ENCODE assay signal across 22 mouse cellular contexts in genomic region chr2:83340168-83340567, GRCm38 (mm10).
DNase-seq lines count a peak whose midpoint lies in the region; ATAC-seq and TF ChIP-seq lines count a peak whose summit lies in the region.
"Had no signal": no experiment of that assay in that cellular context is flagged by ENCODE, and none has a peak within 500 bp of the region (broad histone marks: within the 10 kb centered on the region; RNA-seq: fewer than 3 reads in every experiment).

No protein-coding gene starts in this region.

- peak; percentile 21; the same call in 1 of the 2 replicates for TF ChIP-seq CTCF in forebrain, postnatal 0 days (IDR thresholded peaks at IDR 0.05; ENCODE audit: low read depth)
- TF ChIP-seq CTCF in midbrain, postnatal 0 days (IDR thresholded peaks at IDR 0.05): peak; percentile 40
- peak; percentile 23; the same call in 1 of the 2 replicates for TF ChIP-seq CTCF in stomach, postnatal 0 days (IDR thresholded peaks at IDR 0.05; ENCODE audit: low read depth)

- no peak overlapping the region for H3K4me2 ChIP-seq in forebrain, postnatal 0 days (ENCODE audit: low read depth)
- no peak overlapping the region for H3K4me2 ChIP-seq in forebrain, embryonic 14.5 days (ENCODE audit: low read length)
- no peak overlapping the region for H3K4me2 ChIP-seq in midbrain, postnatal 0 days (ENCODE audit: low read depth, low read length, poor library complexity, severe bottlenecking)
- no peak overlapping the region for H3K4me2 ChIP-seq in stomach, postnatal 0 days (replicated peaks; ENCODE audit: low read depth)
- H3K4me2 ChIP-seq: embryonic facial prominence, embryonic 15.5 days; heart, embryonic 15.5 days; hindbrain, embryonic 14.5 days; intestine, embryonic 15.5 days had no signal

- intact Hi-C loops in gastrocnemius, postnatal 36 days (cut with DNase I): no loop called here

- ATAC-seq in forebrain, postnatal 0 days: no peak
- ATAC-seq in forebrain, embryonic 14.5 days: no peak
- no peak for ATAC-seq in midbrain, postnatal 0 days (ENCODE audit: low FRiP score)
- no peak for ATAC-seq in stomach, postnatal 0 days (ENCODE audit: low FRiP score, low TSS enrichment)
- ATAC-seq: forebrain, embryonic 16.5 days; intestine, embryonic 15.5 days had no signal

- no peaks in the 10 kb centered on the region for H3K27me3 ChIP-seq in forebrain, postnatal 0 days (ENCODE audit: insufficient read depth, low read length)
- no peaks in the 10 kb centered on the region for H3K27me3 ChIP-seq in forebrain, embryonic 14.5 days (replicated peaks; ENCODE audit: control insufficient read depth, insufficient read depth, low read length)
- no peaks in the 10 kb centered on the region for H3K27me3 ChIP-seq in midbrain, postnatal 0 days (ENCODE audit: insufficient read depth, low read length)
- H3K27me3 ChIP-seq in midbrain, embryonic 10.5 days (ENCODE audit: low read depth, poor library complexity, severe bottlenecking): no peaks in the 10 kb centered on the region
- no peaks in the 10 kb centered on the region for H3K27me3 ChIP-seq in stomach, postnatal 0 days (ENCODE audit: control insufficient read depth, insufficient read depth, low read length)
- H3K27me3 ChIP-seq: embryonic facial prominence, embryonic 15.5 days; heart, embryonic 15.5 days; intestine, embryonic 15.5 days had no signal

- no peak for DNase-seq in forebrain, postnatal 0 days
- no peak for DNase-seq in forebrain, embryonic 14.5 days (ENCODE audit: low spot score)
- no peak for DNase-seq in midbrain, postnatal 0 days (ENCODE audit: low spot score)
- DNase-seq in midbrain, embryonic 10.5 days (ENCODE audit: low spot score): no peak
- DNase-seq in NIH3T3 (ENCODE audit: low read depth): peak; percentile 5
- no peak for DNase-seq in stomach, postnatal 0 days (ENCODE audit: low spot score)
- DNase-seq in heart, adult 9 months (ENCODE audit: low spot score in 2 of 2): no peak
- no peak for DNase-seq in gastrocnemius, postnatal 36 days
- DNase-seq: adrenal gland, postnatal 36 days; B cell, adult 2 months; cerebellum, adult 11 months; cerebellum, adult 9-11 months; gastrocnemius, postnatal 25 days; heart, adult 2 months; heart, postnatal 4 days; left cerebral cortex, postnatal 4 days; lung, postnatal 4 days had no signal

- no peak overlapping the region for H3K9ac ChIP-seq in forebrain, postnatal 0 days
- H3K9ac ChIP-seq in forebrain, embryonic 14.5 days (ENCODE audit: low read length): no peak overlapping the region
- no peak overlapping the region for H3K9ac ChIP-seq in midbrain, postnatal 0 days (replicated peaks; ENCODE audit: low read length, poor library complexity, severe bottlenecking)
- no peak overlapping the region for H3K9ac ChIP-seq in stomach, postnatal 0 days (ENCODE audit: low read length)
- H3K9ac ChIP-seq: embryonic facial prominence, embryonic 15.5 days; heart, embryonic 15.5 days; hindbrain, embryonic 14.5 days; intestine, embryonic 15.5 days had no signal

- no peak overlapping the region for H3K4me3 ChIP-seq in forebrain, postnatal 0 days (ENCODE audit: low read depth, low read length)
- no peak overlapping the region for H3K4me3 ChIP-seq in forebrain, embryonic 14.5 days (ENCODE audit: low read depth, low read length)
- no peak overlapping the region for H3K4me3 ChIP-seq in midbrain, postnatal 0 days (ENCODE audit: low read depth, low read length)
- no peak overlapping the region for H3K4me3 ChIP-seq in midbrain, embryonic 10.5 days
- no peak overlapping the region for H3K4me3 ChIP-seq in stomach, postnatal 0 days (ENCODE audit: low read depth, low read length)
- H3K4me3 ChIP-seq: embryonic facial prominence, embryonic 15.5 days; heart, adult 2 months; heart, embryonic 15.5 days; intestine, embryonic 15.5 days had no signal

- H3K9me3 ChIP-seq in forebrain, postnatal 0 days (ENCODE audit: low read length): no peaks in the 10 kb centered on the region
- no peaks in the 10 kb centered on the region for H3K9me3 ChIP-seq in forebrain, embryonic 14.5 days (replicated peaks; ENCODE audit: control insufficient read depth, low read length)
- no peaks in the 10 kb centered on the region for H3K9me3 ChIP-seq in midbrain, postnatal 0 days (ENCODE audit: low read length)
- H3K9me3 ChIP-seq in midbrain, embryonic 10.5 days (replicated peaks): no peaks in the 10 kb centered on the region
- no peaks in the 10 kb centered on the region for H3K9me3 ChIP-seq in stomach, postnatal 0 days (ENCODE audit: control insufficient read depth, low read length)
- H3K9me3 ChIP-seq: embryonic facial prominence, embryonic 15.5 days; heart, embryonic 15.5 days; intestine, embryonic 15.5 days had no signal

- no peak for TF ChIP-seq EP300 in stomach, postnatal 0 days (optimal IDR thresholded peaks at IDR 0.05)

- no peaks in the 10 kb centered on the region for H3K36me3 ChIP-seq in forebrain, postnatal 0 days (ENCODE audit: insufficient read depth)
- no peaks in the 10 kb centered on the region for H3K36me3 ChIP-seq in forebrain, embryonic 14.5 days (ENCODE audit: control insufficient read depth, insufficient read depth, low read length)
- no peaks in the 10 kb centered on the region for H3K36me3 ChIP-seq in midbrain, postnatal 0 days (ENCODE audit: insufficient read depth, low read length)
- H3K36me3 ChIP-seq in midbrain, embryonic 10.5 days: no peaks in the 10 kb centered on the region
- no peaks in the 10 kb centered on the region for H3K36me3 ChIP-seq in stomach, postnatal 0 days (ENCODE audit: control insufficient read depth, insufficient read depth, low read length)
- H3K36me3 ChIP-seq: embryonic facial prominence, embryonic 15.5 days; heart, embryonic 15.5 days; intestine, embryonic 15.5 days had no signal

- no peaks in the 10 kb centered on the region for H3K4me1 ChIP-seq in forebrain, postnatal 0 days (ENCODE audit: insufficient read depth)
- H3K4me1 ChIP-seq in forebrain, embryonic 14.5 days (ENCODE audit: control insufficient read depth, insufficient read depth, low read length): no peaks in the 10 kb centered on the region
- no peaks in the 10 kb centered on the region for H3K4me1 ChIP-seq in midbrain, postnatal 0 days (ENCODE audit: insufficient read depth, low read length)
- no peaks in the 10 kb centered on the region for H3K4me1 ChIP-seq in midbrain, embryonic 10.5 days
- H3K4me1 ChIP-seq in stomach, postnatal 0 days (replicated peaks; ENCODE audit: control insufficient read depth, insufficient read depth): no peaks in the 10 kb centered on the region
- H3K4me1 ChIP-seq: embryonic facial prominence, embryonic 15.5 days; heart, embryonic 15.5 days; intestine, embryonic 15.5 days had no signal

- 86% methylated on average over 6 of the region's 6 CpGs for whole genome bisulfite sequencing in forebrain, postnatal 0 days
- 84% methylated on average over 6 of the region's 6 CpGs for WGBS in forebrain, embryonic 14.5 days
- 88% methylated on average over 6 of the region's 6 CpGs for WGBS in midbrain, postnatal 0 days
- WGBS in midbrain, embryonic 10.5 days: 88% methylated on average over 6 of the region's 6 CpGs
- 81% methylated on average over 6 of the region's 6 CpGs for WGBS in stomach, postnatal 0 days

- no peak overlapping the region for H3K27ac ChIP-seq in forebrain, postnatal 0 days (ENCODE audit: low read depth, low read length)
- H3K27ac ChIP-seq in forebrain, embryonic 14.5 days (ENCODE audit: low read depth, low read length): no peak overlapping the region
- H3K27ac ChIP-seq in midbrain, postnatal 0 days (ENCODE audit: low read depth, low read length): no peak overlapping the region
- no peak overlapping the region for H3K27ac ChIP-seq in midbrain, embryonic 10.5 days (replicated peaks)
- H3K27ac ChIP-seq in stomach, postnatal 0 days (replicated peaks): no peak overlapping the region
- H3K27ac ChIP-seq: embryonic facial prominence, embryonic 15.5 days; heart, adult 2 months; heart, embryonic 15.5 days; hindbrain, embryonic 14.5 days; intestine, embryonic 15.5 days had no signal
